ENCODE assay signal across 8 mouse cellular contexts in the genomic region with DNA sequence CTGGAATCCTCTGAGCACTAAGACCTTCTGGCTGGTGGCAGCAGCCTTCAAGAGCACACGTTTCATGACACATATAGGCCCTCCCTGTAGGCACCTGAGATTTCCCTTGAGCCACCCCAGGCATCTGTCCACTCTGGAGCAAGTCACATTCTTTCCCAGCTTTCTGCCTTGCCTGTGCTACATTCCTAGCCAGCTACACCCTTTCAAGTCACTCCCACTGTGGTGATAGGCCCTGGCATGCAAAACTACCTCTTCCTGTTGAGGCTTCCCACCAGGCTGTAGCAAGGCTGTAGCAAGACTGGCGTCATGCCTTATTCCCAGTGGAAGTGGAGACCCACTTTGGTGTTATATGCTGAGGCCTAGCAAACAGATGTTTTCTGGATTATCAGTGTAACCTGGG. TPM values are rescaled to one million over a fixed set of nuclear protein-coding genes. Genes with fewer than 3 reads are reported as not detected.
DNase-seq lines count a peak whose midpoint lies in the region; ATAC-seq lines count a peak whose summit lies in the region.

No protein-coding gene starts in this region.

- H3K4me1 ChIP-seq in kidney, embryonic 16.5 days (ENCODE audit: insufficient read depth, low read length): no peaks in the 10 kb centered on the region
- peaks cover 12% of the 10 kb centered on the region for H3K4me1 ChIP-seq in embryonic facial prominence, embryonic 14.5 days (ENCODE audit: control insufficient read depth, insufficient read depth, low read length)

- H3K27ac ChIP-seq in kidney, embryonic 16.5 days (ENCODE audit: low read length): no peak overlapping the region
- no peak overlapping the region for H3K27ac ChIP-seq in embryonic facial prominence, embryonic 14.5 days (replicated peaks; ENCODE audit: low read depth, low read length)

- whole genome bisulfite sequencing in kidney, embryonic 16.5 days: 78% methylated on average over 2 of the region's 2 CpGs
- 46% methylated on average over 2 of the region's 2 CpGs for WGBS in embryonic facial prominence, embryonic 14.5 days

- H3K36me3 ChIP-seq in kidney, embryonic 16.5 days (ENCODE audit: insufficient read depth, low read length): no peaks in the 10 kb centered on the region
- no peaks in the 10 kb centered on the region for H3K36me3 ChIP-seq in embryonic facial prominence, embryonic 14.5 days (ENCODE audit: control insufficient read depth, insufficient read depth, low read length)

- no peak overlapping the region for H3K4me3 ChIP-seq in kidney, embryonic 16.5 days (ENCODE audit: low read length)
- H3K4me3 ChIP-seq in embryonic facial prominence, embryonic 14.5 days (ENCODE audit: low read depth, low read length): no peak overlapping the region

- DNase-seq in kidney, postnatal 10 days: peak; percentile 24
- peak; percentile 61 for DNase-seq in embryonic facial prominence, embryonic 14.5 days (ENCODE audit: low spot score)
- peak; percentile 46 for DNase-seq in heart, postnatal 4 days
- peak; percentile 68 for DNase-seq in lung, postnatal 25 days (ENCODE audit: low spot score)
- no peak for DNase-seq in cerebellum, postnatal 25 days
- DNase-seq in left cerebral cortex, adult 18-20 months (ENCODE audit: low spot score in 2 of 2): no peak
- DNase-seq in adipocyte (ENCODE audit: low spot score): no peak

- no peak overlapping the region for H3K4me2 ChIP-seq in kidney, embryonic 16.5 days (replicated peaks; ENCODE audit: low read depth, low read length)
- H3K4me2 ChIP-seq in embryonic facial prominence, embryonic 14.5 days (ENCODE audit: low read depth, low read length): no peak overlapping the region

- H3K27me3 ChIP-seq in kidney, embryonic 16.5 days (ENCODE audit: insufficient read depth, low read length): no peaks in the 10 kb centered on the region
- no peaks in the 10 kb centered on the region for H3K27me3 ChIP-seq in embryonic facial prominence, embryonic 14.5 days (replicated peaks; ENCODE audit: control insufficient read depth, insufficient read depth, low read length)

- no peak overlapping the region for H3K9ac ChIP-seq in kidney, embryonic 16.5 days (replicated peaks; ENCODE audit: low read length)
- H3K9ac ChIP-seq in embryonic facial prominence, embryonic 14.5 days (ENCODE audit: low read depth, low read length): no peak overlapping the region

- H3K9me3 ChIP-seq in kidney, embryonic 16.5 days (ENCODE audit: low read length): no peaks in the 10 kb centered on the region
- no peaks in the 10 kb centered on the region for H3K9me3 ChIP-seq in embryonic facial prominence, embryonic 14.5 days (ENCODE audit: control insufficient read depth, low read length)

- no peak for ATAC-seq in kidney, embryonic 16.5 days (ENCODE audit: low FRiP score, low TSS enrichment)
- ATAC-seq in embryonic facial prominence, embryonic 14.5 days (ENCODE audit: low read depth): peak; percentile 38; the same call in 1 of the 2 replicates

RNA-seq across cellular contexts. Expression of a gene that starts 9.0 kb away (rescaled TPM):
- 10.1 and 10.3 TPM in 2 replicates for polyA plus RNA-seq in kidney, embryonic 16.5 days (2015; fragmentation: Nextera tagmentation; extraction: Ambion mirVana)
- polyA plus RNA-seq in embryonic facial prominence, embryonic 14.5 days (2014; fragmentation: Nextera tagmentation; extraction: Ambion mirVana): 9.0 and 9.6 TPM in 2 replicates
- total RNA-seq in heart, postnatal 4 days (2021): 10 to 100 TPM; 19.0 to 20.6 TPM
- total RNA-seq in left cerebral cortex, adult 18-20 months (2021): 10 to 100 TPM; 29.2 to 35.2 TPM

RNA-seq across cellular contexts. Expression of a gene that starts 9.1 kb away (rescaled TPM):
- polyA plus RNA-seq in kidney, embryonic 16.5 days (2015; fragmentation: Nextera tagmentation; extraction: Ambion mirVana): 31.5 and 33.9 TPM in 2 replicates
- 26.0 and 29.8 TPM in 2 replicates for polyA plus RNA-seq in embryonic facial prominence, embryonic 14.5 days (2014; fragmentation: Nextera tagmentation; extraction: Ambion mirVana)
- total RNA-seq in heart, postnatal 4 days (2021): 10 to 100 TPM; 87.6 to 97.4 TPM
- 100 to 1,000 TPM in 1 of 2 experiments, 10 to 100 TPM in 1; 97.5 to 101 TPM for total RNA-seq in left cerebral cortex, adult 18-20 months (2021)

Comparison
In these comparisons a context has a peak if more than half of its experiments do, and no peak if none do; other contexts are left out.
1. DNase-seq: peak in kidney, postnatal 10 days (single experiment), embryonic facial prominence, embryonic 14.5 days (single experiment), heart, postnatal 4 days (single experiment) and lung, postnatal 25 days (single experiment); none in cerebellum, postnatal 25 days (0 of 2), left cerebral cortex, adult 18-20 months (0 of 2) and adipocyte (single experiment).